Mouse (Mus musculus) liver, adult (tissue): Measurements from ENCODE around the gene Ppp1r14c.

Source experiments
- GATA4 ChIP-seq: IDR thresholded peaks from 2 replicates; pipeline ENCODE4 v1.6.1; 2014; ENCODE audit warnings: mild to moderate bottlenecking, low read length; ENCODE audit not compliant: insufficient replicate concordance

The Ppp1r14c gene

DNA sequence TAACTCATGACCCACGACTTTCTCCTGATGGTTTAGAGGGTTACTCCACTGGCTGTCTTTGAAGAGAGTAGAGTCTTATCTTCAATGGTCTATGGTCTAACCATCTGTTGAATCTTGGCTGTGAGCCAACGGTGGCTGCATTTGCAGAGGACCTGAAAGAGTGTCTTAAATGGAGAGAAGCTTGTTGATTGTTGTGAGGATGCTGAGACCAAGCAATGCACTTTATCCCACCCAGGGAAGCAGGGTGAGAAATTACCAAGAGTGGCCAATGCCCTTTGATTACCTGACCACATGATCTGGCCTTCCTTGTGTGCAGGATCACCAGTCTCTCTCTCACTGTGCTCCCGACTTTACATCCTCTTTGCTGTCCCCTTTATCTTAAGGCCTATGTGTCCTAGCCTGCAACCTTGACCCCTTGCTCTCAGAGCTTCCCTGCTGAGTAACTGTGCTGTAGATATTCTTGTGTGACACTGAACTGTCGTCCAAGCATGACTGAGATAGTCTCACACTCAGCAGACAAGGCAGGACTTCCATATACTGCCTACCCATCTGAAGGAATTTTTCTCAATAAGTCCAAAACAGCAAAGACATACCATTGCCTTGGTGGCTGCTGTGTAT lies 28.9 kb downstream of the Ppp1r14c start:
- TF ChIP-seq GATA4, result no peak

DNA sequence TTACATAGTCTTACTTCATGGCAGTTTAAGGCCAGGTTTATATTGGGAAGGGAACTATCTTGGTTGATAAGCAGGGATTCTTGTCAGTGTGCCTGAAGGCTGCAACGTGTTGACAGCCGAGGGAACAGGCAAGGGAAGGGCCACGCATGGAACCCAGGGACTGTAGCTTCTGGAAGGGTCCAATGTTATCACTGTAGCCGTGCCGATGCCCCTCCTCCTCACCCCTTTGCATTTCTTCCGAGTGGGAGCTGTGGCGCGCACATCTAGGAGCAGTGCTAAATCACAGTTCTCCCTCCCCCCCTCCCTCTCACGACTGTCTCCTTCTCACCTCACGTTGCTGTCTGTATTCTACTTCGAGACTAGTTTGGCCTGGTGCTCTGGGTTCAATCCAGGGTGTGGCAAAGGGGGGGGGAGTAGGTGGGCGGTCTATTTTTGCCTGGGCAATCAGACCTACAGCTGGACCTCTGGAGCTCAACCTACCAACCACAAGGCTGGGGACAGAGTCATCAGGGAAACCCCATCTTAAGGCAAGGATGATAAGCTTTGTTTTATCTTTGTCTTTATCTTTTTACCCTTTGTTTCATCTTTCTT lies 29.6 kb downstream of the Ppp1r14c start:
- TF ChIP-seq GATA4, result no peak

DNA sequence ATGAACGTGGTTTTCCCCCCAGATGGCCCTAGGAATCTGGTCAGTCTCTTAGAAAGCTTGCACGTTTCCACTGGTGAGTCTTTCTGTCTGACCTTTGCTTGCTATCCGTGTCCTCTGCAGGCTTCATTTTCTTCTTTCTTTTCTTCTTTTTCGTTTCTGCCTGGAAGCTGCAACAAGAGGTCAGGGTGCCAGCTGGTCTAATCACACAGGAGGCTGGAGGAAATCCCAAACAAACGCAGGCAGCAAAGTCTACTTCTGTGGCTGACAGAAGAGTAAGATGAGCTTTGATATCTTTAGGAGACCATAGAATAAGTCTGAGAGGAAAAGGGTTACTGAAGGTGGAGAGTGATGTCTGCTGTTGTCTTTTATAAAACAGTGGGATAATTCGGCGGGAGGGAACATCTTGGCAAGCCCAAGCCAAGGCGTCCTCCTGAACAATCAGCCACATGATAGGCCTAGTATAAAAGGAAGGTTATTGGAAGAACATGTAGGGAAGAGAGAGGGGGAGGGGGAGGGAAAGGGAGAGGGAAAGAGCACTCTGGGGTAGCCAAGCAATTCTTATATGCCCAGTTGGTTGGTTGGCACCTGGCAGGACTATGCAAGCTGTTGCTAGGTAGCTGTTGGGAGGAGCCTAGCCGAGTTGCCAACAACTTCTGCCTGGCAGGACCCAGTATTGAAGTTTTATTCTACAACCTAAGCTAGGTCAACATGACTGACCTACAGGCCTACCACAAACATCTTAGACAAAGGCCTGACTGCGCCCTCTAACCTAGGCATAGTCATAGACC lies 30.3 kb downstream of the Ppp1r14c start:
- TF ChIP-seq GATA4, result no peak

DNA sequence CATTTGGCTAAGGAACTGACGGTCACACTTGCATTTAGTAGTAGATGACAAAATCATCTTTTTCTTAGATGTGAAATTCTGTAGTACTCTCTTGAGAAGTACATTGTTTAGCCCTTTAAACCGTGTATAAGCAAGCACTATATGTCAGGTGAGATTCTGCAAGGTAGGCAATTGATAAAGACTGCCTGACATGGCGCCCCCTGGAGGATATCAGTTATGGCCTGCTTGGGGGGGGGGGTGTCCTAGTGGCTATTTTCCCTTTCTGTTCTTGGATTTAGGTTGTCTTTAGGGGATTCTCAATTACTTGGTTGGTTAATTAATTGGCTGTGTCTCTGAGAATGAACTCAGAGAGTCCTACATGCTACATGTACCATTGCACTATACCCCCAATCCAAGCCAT lies 31.5 kb downstream of the Ppp1r14c start:
- no peak for TF ChIP-seq GATA4

DNA sequence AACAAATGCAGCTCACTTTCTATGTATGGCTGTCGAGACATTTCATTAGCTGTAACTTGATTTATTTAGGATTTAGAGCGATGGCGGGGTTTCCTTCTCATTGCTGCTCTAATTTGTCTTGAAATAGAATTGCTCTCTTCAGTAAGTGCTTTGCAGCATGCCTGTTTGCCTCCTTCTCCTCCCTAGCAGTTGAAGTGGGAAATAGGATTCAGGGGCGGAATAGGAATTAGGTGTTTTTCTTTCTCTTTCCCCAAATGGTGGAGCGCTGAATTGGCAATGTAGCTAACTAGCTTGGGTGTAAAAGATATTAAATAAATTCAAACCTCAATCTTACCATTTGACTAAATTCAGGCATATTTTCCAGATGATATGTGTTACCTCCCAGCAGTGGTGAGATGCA lies 32.2 kb downstream of the Ppp1r14c start:
- TF ChIP-seq GATA4, result no peak

DNA sequence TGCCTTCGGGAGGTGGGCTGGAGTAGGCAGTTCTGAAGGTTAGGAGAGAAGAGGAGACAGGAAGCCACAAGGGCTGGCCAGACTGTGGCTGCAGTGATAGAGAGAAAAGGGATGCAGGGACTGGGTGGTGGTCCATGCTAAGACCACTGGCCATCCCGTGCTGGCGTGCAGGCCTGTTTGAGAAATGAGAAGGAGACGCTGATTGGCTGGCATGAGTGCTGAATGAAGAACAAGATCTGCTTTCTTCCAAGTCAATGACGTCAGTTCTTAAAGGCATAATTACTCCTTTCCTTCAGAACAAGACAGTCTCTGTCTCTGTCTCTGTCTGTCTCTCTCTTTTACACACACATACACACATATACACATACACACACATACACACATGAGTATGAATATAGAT lies 36.4 kb downstream of the Ppp1r14c start:
- TF ChIP-seq GATA4, result no peak

DNA sequence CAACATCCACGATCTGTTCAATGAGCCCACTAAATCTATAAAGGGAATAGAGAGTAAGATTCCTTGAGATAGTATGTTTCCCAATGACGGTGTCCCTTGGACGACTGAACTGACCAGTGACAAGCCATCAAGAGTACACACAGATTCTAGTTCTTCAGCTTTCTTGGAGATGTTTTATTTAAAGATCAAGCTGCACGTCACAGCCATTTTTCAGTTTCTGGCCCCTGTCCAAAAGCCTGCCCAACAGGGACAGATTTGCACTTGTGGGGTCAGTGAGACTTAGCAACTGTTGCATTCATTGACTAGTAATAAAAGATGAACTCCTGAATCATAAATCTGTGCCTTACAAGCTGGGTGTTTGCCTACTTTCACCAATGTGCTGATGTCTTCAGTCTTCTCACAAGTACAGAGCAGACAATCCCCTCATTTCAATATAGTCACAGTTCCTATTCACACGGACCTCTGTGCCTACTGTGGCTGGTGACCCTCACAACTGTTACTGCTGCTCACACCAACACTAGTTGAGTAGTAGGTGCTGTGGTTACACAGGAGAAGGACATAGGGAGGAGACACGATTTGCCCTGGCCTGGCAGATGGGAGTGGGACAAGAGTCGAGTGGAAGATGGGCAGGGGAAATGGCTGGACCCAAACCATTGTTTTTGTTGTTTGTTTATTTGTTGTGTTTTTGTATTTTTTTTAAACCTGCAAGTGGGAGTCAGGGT lies 37.7 kb downstream of the Ppp1r14c start:
- no peak for TF ChIP-seq GATA4

DNA sequence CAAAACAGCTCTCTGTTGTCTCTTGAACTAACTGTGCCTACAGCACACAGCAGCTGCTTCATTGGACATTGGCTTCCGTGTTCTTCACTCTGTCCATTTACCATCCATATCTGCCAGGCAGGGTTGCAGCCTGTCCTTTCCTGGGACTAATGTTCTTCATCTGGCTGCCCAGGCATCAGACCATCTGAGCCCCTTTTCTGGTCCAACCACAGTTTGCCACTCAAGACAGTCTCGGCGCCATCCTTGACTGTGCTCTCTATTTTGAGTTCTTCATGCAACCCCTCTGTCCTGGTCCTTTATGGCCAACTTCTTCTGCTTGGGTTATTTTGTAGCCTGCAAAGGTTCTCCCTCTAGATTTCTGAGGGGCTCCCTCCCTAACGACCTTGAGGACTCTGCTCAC lies 38.5 kb downstream of the Ppp1r14c start:
- TF ChIP-seq GATA4, result no peak

DNA sequence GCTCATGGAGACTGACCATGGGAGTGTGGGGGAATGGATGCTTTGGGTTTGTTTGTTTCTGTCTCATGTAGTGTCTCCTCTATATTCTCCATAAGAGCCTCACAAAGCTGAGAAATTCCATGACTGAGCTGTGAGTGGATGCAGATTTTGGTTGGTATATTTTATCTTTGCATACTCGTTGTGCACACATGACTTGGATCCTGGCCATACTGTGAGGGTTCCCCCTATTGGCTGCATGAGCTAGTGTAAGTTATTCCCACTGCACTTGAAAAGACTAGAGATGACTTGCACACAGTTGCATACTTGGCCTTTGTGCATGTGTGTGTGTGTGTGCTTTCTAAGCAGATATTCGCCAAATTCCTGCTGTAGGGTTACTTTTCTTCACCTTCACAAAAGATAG lies 40.4 kb downstream of the Ppp1r14c start:
- TF ChIP-seq GATA4, result no peak

DNA sequence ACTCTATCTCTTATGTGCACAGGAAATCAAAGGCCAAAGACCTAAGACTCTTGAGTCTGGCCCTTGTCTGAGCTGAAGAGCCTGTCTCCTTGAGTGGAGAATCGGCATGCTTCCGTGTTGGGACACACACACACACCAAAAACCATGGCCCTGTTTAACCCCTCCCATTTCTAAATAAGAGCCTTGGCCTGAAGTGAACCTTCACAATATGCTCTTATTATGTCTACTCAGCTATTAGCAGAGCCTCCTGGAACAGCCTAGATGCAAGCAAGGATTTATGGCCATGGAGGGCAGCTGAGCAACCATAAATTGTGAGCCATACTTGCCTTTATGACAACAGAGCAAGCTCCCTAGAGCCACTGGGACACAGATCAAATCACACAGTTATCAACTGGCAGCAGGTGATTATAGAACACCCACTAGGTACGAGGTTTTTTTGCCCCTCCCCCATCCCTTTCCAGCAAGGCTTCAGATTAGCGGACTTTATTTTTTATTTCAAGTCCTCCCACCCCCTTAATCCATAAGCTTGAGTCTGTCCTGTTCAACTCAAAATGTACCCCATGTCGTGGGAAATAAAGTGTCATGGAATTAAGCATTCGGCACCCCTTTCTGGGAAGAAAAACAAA lies 42.3 kb downstream of the Ppp1r14c start:
- no peak for TF ChIP-seq GATA4

DNA sequence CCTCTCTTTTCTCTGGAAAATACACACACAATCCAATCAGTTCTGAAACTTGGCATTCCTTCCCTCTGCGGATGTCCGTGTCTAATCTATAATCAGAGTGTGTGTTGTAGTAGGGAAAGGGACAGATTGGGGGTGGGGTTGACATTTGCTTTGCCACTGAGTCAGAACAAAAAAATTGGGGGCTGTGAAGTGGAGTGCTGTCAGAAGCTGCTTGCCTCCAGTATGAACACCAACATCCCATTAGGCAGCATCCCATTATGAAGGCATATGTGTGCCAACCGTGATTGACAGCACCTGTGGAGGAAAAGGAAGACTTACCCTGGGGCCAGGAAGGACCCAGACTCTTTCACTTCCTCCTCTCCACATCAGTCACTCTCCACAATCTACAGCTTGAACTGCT lies 42.8 kb downstream of the Ppp1r14c start:
- no peak for TF ChIP-seq GATA4

DNA sequence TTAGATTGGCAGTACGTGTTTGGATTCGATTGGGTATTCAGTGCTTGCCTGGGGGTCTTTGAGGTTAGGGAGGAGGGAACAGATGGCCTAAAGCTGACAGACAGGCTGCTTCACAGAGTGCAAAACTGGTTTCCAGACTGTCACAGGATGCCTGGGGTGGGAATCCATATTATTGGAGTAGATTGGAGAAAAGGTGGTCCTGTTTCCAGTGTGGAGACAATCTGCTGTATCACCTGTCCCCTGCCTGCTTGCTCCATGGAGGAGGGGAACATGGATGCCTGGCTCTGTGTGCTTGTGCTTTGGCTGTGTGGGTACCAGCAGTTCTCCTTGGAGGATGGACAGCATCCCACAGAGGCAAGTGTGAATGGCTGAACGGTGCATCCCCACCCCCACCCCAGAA lies 45.4 kb downstream of the Ppp1r14c start:
- TF ChIP-seq GATA4, result no peak

DNA sequence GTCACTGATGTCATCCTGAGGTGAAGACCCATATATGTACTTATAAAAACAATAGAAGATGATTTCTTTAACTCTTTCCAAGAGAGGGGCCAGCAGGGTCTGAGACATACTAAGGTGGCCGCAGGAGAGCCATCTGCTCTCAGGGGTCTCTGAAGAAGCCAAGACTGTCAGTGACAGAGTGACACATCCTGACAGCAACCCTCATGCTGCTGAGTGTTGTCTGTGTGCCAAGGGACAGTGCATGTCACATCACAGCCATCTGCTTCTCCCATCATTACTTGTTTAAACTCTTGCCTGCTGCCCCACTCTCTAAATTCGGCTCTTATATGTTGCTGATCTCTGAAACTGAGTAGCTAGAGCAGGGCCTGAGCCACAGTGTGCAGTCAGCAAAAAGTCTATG lies 45.8 kb downstream of the Ppp1r14c start:
- no peak for TF ChIP-seq GATA4

DNA sequence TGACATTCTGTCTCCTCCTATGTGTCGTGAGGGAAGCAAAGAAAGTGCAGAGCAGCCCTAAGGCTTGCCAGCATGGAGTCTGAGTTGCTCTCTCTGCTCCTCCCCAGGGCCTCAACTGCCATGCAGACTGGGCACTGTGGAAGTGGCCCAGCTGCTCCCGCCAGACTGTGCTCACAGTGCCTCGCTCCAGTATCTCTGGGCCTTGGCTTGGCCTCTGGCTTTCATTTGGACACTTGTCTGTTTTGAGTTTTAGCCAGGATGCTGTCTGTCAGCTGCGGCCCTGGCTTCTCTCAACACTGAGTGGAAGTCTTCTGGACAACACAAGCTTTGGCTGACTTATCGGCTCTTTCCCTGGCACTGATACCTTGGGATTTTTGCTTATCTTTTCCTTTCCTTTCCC lies 49.0 kb downstream of the Ppp1r14c start:
- no peak for TF ChIP-seq GATA4

DNA sequence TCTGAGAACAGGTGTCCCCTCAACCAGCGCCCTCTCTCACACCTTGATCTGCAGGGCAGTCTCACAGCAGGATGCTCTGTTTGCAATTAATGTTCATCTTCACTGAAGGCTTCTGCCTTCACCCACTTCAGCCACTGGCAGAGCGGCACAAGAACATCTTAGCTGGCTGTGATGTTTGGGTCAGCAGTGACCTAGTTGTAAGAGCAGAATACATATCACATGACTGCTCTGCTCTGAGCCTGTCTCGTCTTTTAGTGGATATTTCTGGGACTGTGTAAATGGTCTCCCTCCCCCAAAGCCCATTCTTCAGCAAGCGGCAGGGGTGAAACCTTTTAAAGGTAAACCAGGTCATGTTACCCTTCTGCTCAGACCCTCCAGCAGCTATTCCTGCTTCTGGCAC lies 50.7 kb downstream of the Ppp1r14c start:
- TF ChIP-seq GATA4, result no peak

DNA sequence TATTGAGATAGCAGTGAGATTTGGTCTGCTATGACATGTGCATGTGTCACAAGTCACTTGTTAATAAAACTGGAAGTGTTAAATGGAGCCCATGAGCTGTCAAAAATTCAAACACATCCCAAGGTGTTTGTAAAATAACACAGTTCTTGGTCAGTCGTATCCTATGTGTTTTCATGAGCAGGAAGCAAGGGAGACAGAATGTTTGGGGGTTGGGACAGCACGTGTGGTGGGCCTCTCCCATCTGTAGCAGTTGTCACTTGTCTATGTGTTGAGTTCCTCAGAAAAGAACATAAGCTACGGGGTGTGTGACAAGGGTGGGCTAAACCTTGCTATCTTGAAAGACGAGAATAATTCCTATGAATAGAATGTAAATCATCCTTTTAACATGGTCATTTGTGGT lies 51.6 kb downstream of the Ppp1r14c start:
- no peak for TF ChIP-seq GATA4

DNA sequence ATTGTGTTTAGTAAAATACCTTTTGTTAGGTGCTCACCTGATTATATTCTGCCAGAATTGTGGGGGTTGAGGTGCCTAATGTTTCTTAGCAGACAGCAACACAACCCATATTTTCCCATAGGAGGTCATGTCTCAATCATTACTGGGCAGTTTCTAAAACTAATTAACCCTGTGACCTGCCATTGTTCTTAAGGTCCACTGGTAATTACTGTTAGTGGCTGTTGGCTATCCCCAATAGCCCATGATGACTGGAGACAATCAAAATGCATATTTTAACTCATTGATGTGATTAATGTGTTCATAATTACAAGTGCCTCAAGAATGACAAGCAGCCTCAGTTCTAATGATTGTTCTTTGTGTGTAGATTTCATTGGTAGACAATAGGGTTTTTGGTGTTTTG lies 58.2 kb downstream of the Ppp1r14c start:
- TF ChIP-seq GATA4, result no peak
